ENCODE assay signal across 8 mouse cellular contexts in the genomic region with DNA sequence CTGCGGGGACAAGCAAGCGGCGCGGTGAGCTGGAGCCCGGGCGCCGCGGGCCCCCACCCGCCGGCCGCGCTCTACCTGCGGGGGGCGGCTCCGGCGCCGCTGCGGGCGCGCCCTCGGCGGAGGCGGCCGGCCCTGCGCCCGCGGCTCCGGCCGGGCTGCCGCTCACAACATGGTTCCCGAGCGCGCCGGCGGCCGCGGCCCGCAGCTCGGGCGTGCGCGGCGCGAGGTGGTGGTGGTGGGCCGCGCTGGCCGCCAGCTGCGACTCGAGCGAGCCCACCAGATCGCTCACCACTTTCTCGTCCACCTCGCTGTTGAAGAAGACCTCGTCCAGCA. TPM values are rescaled to one million over a fixed set of nuclear protein-coding genes. Genes with fewer than 3 reads are reported as not detected.
DNase-seq lines count a peak whose midpoint lies in the region; ATAC-seq and TF ChIP-seq lines count a peak whose summit lies in the region.

No protein-coding gene starts in this region.

- H3K4me3 ChIP-seq in lung, adult 2 months (replicated peaks; ENCODE audit: extremely low read depth, low read depth, low read length), result peak overlapping the region; percentile 96
- peak overlapping the region; percentile 81 for H3K4me3 ChIP-seq in embryonic facial prominence, embryonic 13.5 days
- H3K4me3 ChIP-seq in intestine, embryonic 15.5 days (replicated peaks), result peak overlapping the region; percentile 90
- peak overlapping the region; percentile 59 for H3K4me3 ChIP-seq in neural tube, embryonic 14.5 days (ENCODE audit: low read depth, low read length)

- peak overlapping the region; percentile 96 for H3K27ac ChIP-seq in embryonic facial prominence, embryonic 13.5 days
- peak overlapping the region; percentile 88 for H3K27ac ChIP-seq in intestine, embryonic 15.5 days
- peak overlapping the region; percentile 96 for H3K27ac ChIP-seq in neural tube, embryonic 14.5 days (ENCODE audit: low read depth, low read length)

- no peak; the same call in 1 of the 2 replicates for TF ChIP-seq POLR2A in lung, adult 2 months (IDR thresholded peaks at IDR 0.05; ENCODE audit: borderline replicate concordance, extremely low read depth, low read depth, low read length)

- peak overlapping the region; percentile 100 for H3K4me2 ChIP-seq in embryonic facial prominence, embryonic 13.5 days
- H3K4me2 ChIP-seq in intestine, embryonic 15.5 days (replicated peaks), result peak overlapping the region; percentile 94
- H3K4me2 ChIP-seq in neural tube, embryonic 14.5 days (ENCODE audit: low read depth, low read length), result peak overlapping the region; percentile 16; the same call in 1 of the 2 replicates

- 0 out of 2 replicates have a peak, but pooled peaks have one; percentile 27 for ATAC-seq in embryonic facial prominence, embryonic 13.5 days (ENCODE audit: insufficient number of reproducible peaks, insufficient read depth, low FRiP score, low TSS enrichment, low read depth)
- peak; percentile 49; the same call in 1 of the 2 replicates for ATAC-seq in intestine, embryonic 15.5 days
- no peak; the same call in 1 of the 2 replicates for ATAC-seq in neural tube, embryonic 14.5 days (ENCODE audit: low read depth)

- H3K9ac ChIP-seq in embryonic facial prominence, embryonic 13.5 days, result peak overlapping the region; percentile 94
- peak overlapping the region; percentile 81 for H3K9ac ChIP-seq in intestine, embryonic 15.5 days
- H3K9ac ChIP-seq in neural tube, embryonic 14.5 days (replicated peaks; ENCODE audit: low read depth, low read length), result peak overlapping the region; percentile 83

- TF ChIP-seq CTCF in lung, adult 2 months (IDR thresholded peaks at IDR 0.05; ENCODE audit: insufficient read depth, low read length), result no peak

- peaks cover 28% of the 10 kb centered on the region for H3K4me1 ChIP-seq in lung, adult 2 months (ENCODE audit: control insufficient read depth, insufficient read depth, low read length)
- peaks cover 48% of the 10 kb centered on the region for H3K4me1 ChIP-seq in embryonic facial prominence, embryonic 13.5 days
- peaks cover 24% of the 10 kb centered on the region for H3K4me1 ChIP-seq in intestine, embryonic 15.5 days (replicated peaks)
- peaks cover 27% of the 10 kb centered on the region for H3K4me1 ChIP-seq in neural tube, embryonic 14.5 days (ENCODE audit: control insufficient read depth, insufficient read depth, low read length)

- H3K36me3 ChIP-seq in embryonic facial prominence, embryonic 13.5 days, result no peaks in the 10 kb centered on the region
- no peaks in the 10 kb centered on the region for H3K36me3 ChIP-seq in intestine, embryonic 15.5 days
- no peaks in the 10 kb centered on the region for H3K36me3 ChIP-seq in neural tube, embryonic 14.5 days (ENCODE audit: control insufficient read depth, insufficient read depth, low read length)

- DNase-seq in lung, adult 2 months, result no peak
- DNase-seq in lung, postnatal 25 days (ENCODE audit: low spot score), result no peak
- DNase-seq in thymus, postnatal 25 days, result no peak
- DNase-seq in kidney, adult 11 months, result no peak
- DNase-seq in left cerebral cortex, postnatal 4 days, result no peak

- no peaks in the 10 kb centered on the region for H3K9me3 ChIP-seq in embryonic facial prominence, embryonic 13.5 days
- no peaks in the 10 kb centered on the region for H3K9me3 ChIP-seq in intestine, embryonic 15.5 days
- H3K9me3 ChIP-seq in neural tube, embryonic 14.5 days (ENCODE audit: control insufficient read depth, low read length), result no peaks in the 10 kb centered on the region

- H3K27me3 ChIP-seq in embryonic facial prominence, embryonic 13.5 days, result no peaks in the 10 kb centered on the region
- H3K27me3 ChIP-seq in intestine, embryonic 15.5 days (replicated peaks), result no peaks in the 10 kb centered on the region
- H3K27me3 ChIP-seq in neural tube, embryonic 14.5 days (ENCODE audit: control insufficient read depth, insufficient read depth, low read length), result no peaks in the 10 kb centered on the region

- 7% methylated on average over 51 of the region's 54 CpGs for WGBS in lung, adult 2 months
- WGBS in embryonic facial prominence, embryonic 13.5 days, result 0% methylated on average over 28 of the region's 54 CpGs
- 0% methylated on average over 42 of the region's 54 CpGs for WGBS in intestine, embryonic 15.5 days
- WGBS in neural tube, embryonic 14.5 days, result 0% methylated on average over 28 of the region's 54 CpGs

- intact Hi-C loops in left cerebral cortex, postnatal 4 days (cut with DNase I), result loop anchor here (2.0 to 5.0 kb wide), 2 partner anchors 49 to 66 kb away; a partner anchor contains a TSS

RNA-seq across cellular contexts. Expression of a gene that starts 0.2 kb away (rescaled TPM):
- polyA plus RNA-seq in lung, adult 2 months (2012; rRNA removed), result 10.1 and 11.5 TPM in 2 replicates
- 3.7 and 3.9 TPM in 2 replicates for polyA plus RNA-seq in embryonic facial prominence, embryonic 13.5 days (2015; fragmentation: Nextera tagmentation; extraction: Ambion mirVana)
- polyA plus RNA-seq in intestine, embryonic 15.5 days (2015; fragmentation: Nextera tagmentation; extraction: Ambion mirVana), result 3.0 and 3.1 TPM in 2 replicates
- 6.6 TPM in 2 replicates for polyA plus RNA-seq in neural tube, embryonic 14.5 days (2014; fragmentation: Nextera tagmentation; extraction: Ambion mirVana)
- total RNA-seq in left cerebral cortex, postnatal 4 days (2021), result 10 to 100 TPM; 24.5 to 27.9 TPM

RNA-seq across cellular contexts. Expression of a gene that starts 48.5 kb away (rescaled TPM):
- polyA plus RNA-seq in lung, adult 2 months (2012; rRNA removed), result 19.8 and 24.0 TPM in 2 replicates
- 11.1 and 11.4 TPM in 2 replicates for polyA plus RNA-seq in embryonic facial prominence, embryonic 13.5 days (2015; fragmentation: Nextera tagmentation; extraction: Ambion mirVana)
- 5.5 and 5.6 TPM in 2 replicates for polyA plus RNA-seq in intestine, embryonic 15.5 days (2015; fragmentation: Nextera tagmentation; extraction: Ambion mirVana)
- polyA plus RNA-seq in neural tube, embryonic 14.5 days (2014; fragmentation: Nextera tagmentation; extraction: Ambion mirVana), result 14.1 and 17.3 TPM in 2 replicates
- total RNA-seq in left cerebral cortex, postnatal 4 days (2021), result 100 to 1,000 TPM; 199 to 202 TPM

Comparison
In these comparisons a context has a peak if more than half of its experiments do, and no peak if none do; other contexts are left out.
1. H3K4me2 ChIP-seq: peak in every context shown above with its lines; median percentile 100 in embryonic facial prominence, embryonic 13.5 days; 94 in intestine, embryonic 15.5 days; 16 in neural tube, embryonic 14.5 days.